ENCODE assay signal across 19 mouse cellular contexts in the genomic region with DNA sequence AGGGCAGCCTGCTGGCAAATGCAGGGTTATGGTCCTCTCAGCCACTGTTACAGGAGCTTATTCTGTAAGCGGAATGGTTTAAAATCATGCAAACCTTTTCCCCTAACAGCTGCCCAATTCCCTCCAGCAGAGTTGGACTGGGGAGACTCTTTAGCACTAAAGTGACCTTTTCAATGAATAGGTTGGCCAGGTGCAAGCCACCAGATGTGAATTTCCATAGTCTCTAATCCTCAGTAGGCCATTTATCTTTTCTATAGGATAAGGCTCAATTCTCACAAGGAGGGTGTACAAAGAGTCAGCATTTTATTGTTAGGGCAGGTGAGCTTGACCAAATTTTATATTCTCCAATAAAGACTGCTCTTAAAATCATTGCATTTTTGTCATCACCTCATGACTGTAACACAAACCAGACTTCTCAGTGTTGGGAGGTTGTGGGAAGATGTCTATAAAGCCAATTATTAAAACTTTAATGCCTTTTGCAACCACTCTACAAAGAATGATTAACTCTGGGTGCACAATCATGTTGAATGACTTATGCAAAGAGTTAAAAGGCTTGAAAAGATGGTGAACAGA. TPM values are rescaled to one million over a fixed set of nuclear protein-coding genes. Genes with fewer than 3 reads are reported as not detected.
"Had no signal": no experiment of that assay in that cellular context is flagged by ENCODE, and none has a peak within 500 bp of the region (broad histone marks: within the 10 kb centered on the region; RNA-seq: fewer than 3 reads in every experiment).

No protein-coding gene starts in this region.

- H3K4me3 ChIP-seq: midbrain, embryonic 12.5 days; midbrain, embryonic 15.5 days; neural tube, embryonic 13.5 days had no signal

- DNase-seq: kidney, adult 2 months; kidney, postnatal 10 days; kidney, postnatal 36 days; left cerebral cortex, postnatal 4 days; liver, postnatal 0 days; lung, embryonic 14.5 days; thymus, adult 2 months; thymus, postnatal 14 days; thymus, postnatal 4 days had no signal

- H3K9me3 ChIP-seq: midbrain, embryonic 12.5 days; midbrain, embryonic 15.5 days; neural tube, embryonic 13.5 days had no signal

- H3K4me1 ChIP-seq: midbrain, embryonic 12.5 days; midbrain, embryonic 15.5 days; neural tube, embryonic 13.5 days had no signal

- H3K4me2 ChIP-seq: liver, embryonic 11.5 days; lung, embryonic 14.5 days; midbrain, embryonic 12.5 days; midbrain, embryonic 15.5 days; neural tube, embryonic 13.5 days had no signal

- ATAC-seq: intestine, postnatal 0 days; liver, postnatal 0 days; lung, postnatal 0 days; midbrain, embryonic 15.5 days had no signal

- H3K27ac ChIP-seq: liver, embryonic 14.5 days; macrophage; midbrain, embryonic 12.5 days; midbrain, embryonic 15.5 days; neural tube, embryonic 13.5 days had no signal

- H3K36me3 ChIP-seq: midbrain, embryonic 12.5 days; midbrain, embryonic 15.5 days; neural tube, embryonic 13.5 days had no signal

- H3K9ac ChIP-seq: liver, embryonic 14.5 days; liver, postnatal 0 days; lung, embryonic 14.5 days; midbrain, embryonic 12.5 days; midbrain, embryonic 15.5 days; neural tube, embryonic 13.5 days had no signal

- H3K27me3 ChIP-seq: midbrain, embryonic 12.5 days; midbrain, embryonic 15.5 days; neural tube, embryonic 13.5 days had no signal

RNA-seq across cellular contexts. Expression of gene Hs3st5, which starts 21.8 kb away (rescaled TPM):
- polyA plus RNA-seq: liver, postnatal 0 days; macrophage; spleen, adult 2 months; testis, adult 2 months had no signal
